Mouse (Mus musculus): ENCODE results near the gene Fam222b.
"Not testable (repeated sequence)": the region's sequence is repeated elsewhere in the genome, so short reads cannot be mapped to it uniquely, and the experiment has no call there.

The Fam222b gene

GRCm38 (mm10) chr11:78094504-78095143, at the start of gene Fam222b:
Gene Fam222b, plus strand, starts transcription at chr11:78094660.
- DNase-seq = peak; percentile 91 to 92

- DNase-seq = peak; percentile 91 to 93
Observed at GRCm38 (mm10) chr11:78044758-78045251, 49.7 kb upstream of the Fam222b start.

GRCm38 (mm10) chr11:78048637-78049036, 45.8 kb upstream of the Fam222b start:
- DNase-seq = not testable (repeated sequence)

- no peak for DNase-seq
Observed at GRCm38 (mm10) chr11:78053078-78053477, 41.4 kb upstream of the Fam222b start.

- DNase-seq = no peak
Observed at GRCm38 (mm10) chr11:78056946-78057345, 37.5 kb upstream of the Fam222b start.

GRCm38 (mm10) chr11:78059833-78060757, 34.4 kb upstream of the Fam222b start:
- DNase-seq = peak; percentile 74 to 83

- DNase-seq = no peak
Observed at GRCm38 (mm10) chr11:78062563-78062962, 31.9 kb upstream of the Fam222b start.

- DNase-seq = no peak
Observed at GRCm38 (mm10) chr11:78065906-78066305, 28.6 kb upstream of the Fam222b start.

GRCm38 (mm10) chr11:78066641-78067040, 27.8 kb upstream of the Fam222b start:
- DNase-seq = no peak

- no peak for DNase-seq
Observed at GRCm38 (mm10) chr11:78067566-78067965, 26.9 kb upstream of the Fam222b start.

- no peak for DNase-seq
Observed at GRCm38 (mm10) chr11:78069130-78069529, 25.3 kb upstream of the Fam222b start.

- DNase-seq = no peak
Observed at GRCm38 (mm10) chr11:78069646-78070045, 24.8 kb upstream of the Fam222b start.

- no peak for DNase-seq
Observed at GRCm38 (mm10) chr11:78071938-78072337, 22.5 kb upstream of the Fam222b start.

GRCm38 (mm10) chr11:78072425-78073130, 21.9 kb upstream of the Fam222b start:
- no peak for DNase-seq

- DNase-seq = no peak
Observed at GRCm38 (mm10) chr11:78073577-78074276, 20.7 kb upstream of the Fam222b start.

- DNase-seq = no peak
Observed at GRCm38 (mm10) chr11:78074277-78074652, 20.2 kb upstream of the Fam222b start.

GRCm38 (mm10) chr11:78074666-78075065, 19.8 kb upstream of the Fam222b start:
- no peak for DNase-seq

GRCm38 (mm10) chr11:78079961-78080921, 14.2 kb upstream of the Fam222b start, which contains the start of gene Eral1:
Gene Eral1, minus strand, starts transcription at chr11:78080383.
- peak; percentile 82 to 85 for DNase-seq

- DNase-seq = no peak
Observed at GRCm38 (mm10) chr11:78083595-78083994, 10.9 kb upstream of the Fam222b start.

- DNase-seq = no peak
Observed at GRCm38 (mm10) chr11:78086925-78087479, 7.5 kb upstream of the Fam222b start.

- DNase-seq = no peak
Observed at GRCm38 (mm10) chr11:78087756-78088281, 6.6 kb upstream of the Fam222b start.

Data from kidney, adult 8-10 months (tissue).